Mouse (Mus musculus): ENCODE measurements at regions not wholly inside any gene's neighbourhood (a gene's known extent, or its start where the extent isn't known, plus 50 kb on each side); places are given as distances from the start of the nearest gene placed in this dataset.

DNA sequence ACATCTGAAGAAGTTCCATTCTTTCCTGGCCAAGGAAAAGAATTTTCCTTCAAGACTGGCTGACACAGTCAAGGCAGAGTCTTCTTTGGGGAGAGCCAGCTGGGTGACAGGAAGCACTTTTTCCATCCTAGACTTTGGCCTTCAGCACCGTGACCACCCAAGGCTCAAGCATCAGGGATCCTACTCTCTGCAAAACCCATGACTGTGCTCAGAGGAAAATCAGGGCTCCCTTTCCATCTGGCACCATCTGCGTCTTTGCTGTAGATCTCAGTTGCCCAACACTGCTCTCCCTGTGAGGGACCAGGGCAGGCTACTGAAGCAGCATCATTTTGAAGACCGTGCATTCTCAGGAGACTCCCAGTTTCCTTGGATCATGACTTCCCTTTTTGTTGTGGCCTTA lies 51.1 kb upstream of the 1700012B07Rik start:
- in situ Hi-C loops (cut with MboI, MseI): loop anchor here (5.0 kb wide), 1 partner anchor 388 kb away; no protein-coding TSS in a partner anchor
